Mouse (Mus musculus) frontal cortex, postnatal 10 days (tissue): ENCODE results near the gene Prr18.

Experiments
- DNase-seq, 2 experiments: peaks; one replicate each; pipeline ENCODE4 v3.0.0; 2022; ENCODE audit warnings: low spot score in 2 of 2, mixed read lengths in 1 of 2

Prr18 gene

GRCm38 (mm10) chr17:8340407-8341359 lies 3.4 kb downstream of the Prr18 start:
- peak; percentile 48 to 61 for DNase-seq

DNA sequence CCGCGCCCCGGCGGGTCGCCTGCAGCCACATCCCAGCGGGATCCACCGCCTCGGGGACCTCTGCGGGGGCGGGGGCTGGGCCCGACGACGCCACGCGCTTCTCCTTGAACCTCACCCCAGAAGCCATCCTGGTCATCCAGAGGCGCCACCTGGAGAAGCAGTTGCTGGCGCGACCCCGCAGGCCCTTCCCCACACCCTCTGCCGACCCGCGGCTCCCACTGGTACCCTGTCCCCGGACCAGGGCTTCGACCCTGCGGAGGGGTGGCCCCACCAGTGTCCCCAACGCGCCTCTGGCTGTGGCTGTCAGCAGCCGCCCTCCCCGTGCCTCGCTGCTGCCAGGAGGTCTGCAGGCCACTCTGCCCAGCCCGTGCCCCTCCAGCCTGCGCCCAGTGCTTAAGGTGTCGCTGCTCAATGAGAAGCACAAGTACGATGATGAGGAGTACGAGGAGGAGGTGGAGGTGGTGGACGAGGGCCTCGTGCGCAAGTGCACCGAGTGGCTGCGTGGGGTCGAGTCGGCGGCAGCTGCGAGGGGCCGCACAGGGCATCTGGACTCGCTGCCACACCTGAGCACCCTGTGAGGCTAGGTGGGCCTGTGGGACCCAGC lies 4.2 kb downstream of the Prr18 start:
- peak in 1 of 2 experiments; percentile 51 for DNase-seq

GRCm38 (mm10) chr17:8342706-8343105 lies 5.4 kb downstream of the Prr18 start:
- DNase-seq, result no peak

GRCm38 (mm10) chr17:8343416-8343815 lies 6.2 kb downstream of the Prr18 start:
- no peak for DNase-seq

DNA sequence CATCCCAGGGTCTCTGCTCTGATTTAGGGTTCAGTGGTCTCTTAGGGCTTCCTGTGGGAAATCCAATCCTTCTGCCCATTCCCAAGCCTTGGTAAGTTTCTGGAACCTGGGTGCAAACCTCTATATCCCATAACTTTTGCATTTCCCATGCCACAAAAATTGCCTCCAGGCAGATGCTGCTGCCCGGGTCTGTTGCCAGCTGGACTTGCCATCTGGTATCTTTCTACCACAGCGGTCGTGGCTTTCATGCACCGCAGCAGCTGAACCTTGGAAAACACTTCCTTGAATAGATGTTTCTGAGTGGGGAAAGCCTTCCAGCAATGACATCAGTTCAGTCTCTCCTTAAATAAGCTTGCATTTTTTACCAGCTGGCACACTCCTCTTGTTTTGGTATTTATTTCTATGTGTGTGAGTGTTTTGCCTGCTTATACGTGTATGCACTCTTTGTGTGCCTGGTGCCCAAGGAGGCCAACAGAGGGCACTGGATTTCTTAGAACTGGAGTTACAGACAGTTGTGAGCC lies 10.6 kb downstream of the Prr18 start:
- DNase-seq, result no peak

DNA sequence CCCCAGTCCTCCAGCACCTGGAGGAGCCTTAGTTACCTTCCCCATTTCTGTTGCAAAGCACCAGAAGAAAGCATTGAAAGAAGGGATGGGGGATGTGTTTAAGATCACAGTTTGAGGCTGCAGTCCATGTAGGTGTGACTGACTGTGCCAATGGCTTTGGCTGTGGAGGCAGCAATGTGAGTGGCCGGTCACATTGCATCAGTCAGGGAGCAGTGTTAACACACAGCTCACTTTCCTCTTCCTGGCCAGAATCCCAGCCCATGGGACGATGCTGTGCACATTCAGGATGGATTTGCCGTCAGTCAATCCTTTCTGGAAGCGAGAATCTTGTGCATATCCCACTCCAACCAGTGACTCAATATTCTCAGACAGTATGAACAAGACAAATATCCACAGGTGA lies 11.7 kb downstream of the Prr18 start:
- no peak for DNase-seq

- no peak for DNase-seq
These were observed 13.8 kb downstream of the Prr18 start for GRCm38 (mm10) chr17:8351088-8351487.

DNA sequence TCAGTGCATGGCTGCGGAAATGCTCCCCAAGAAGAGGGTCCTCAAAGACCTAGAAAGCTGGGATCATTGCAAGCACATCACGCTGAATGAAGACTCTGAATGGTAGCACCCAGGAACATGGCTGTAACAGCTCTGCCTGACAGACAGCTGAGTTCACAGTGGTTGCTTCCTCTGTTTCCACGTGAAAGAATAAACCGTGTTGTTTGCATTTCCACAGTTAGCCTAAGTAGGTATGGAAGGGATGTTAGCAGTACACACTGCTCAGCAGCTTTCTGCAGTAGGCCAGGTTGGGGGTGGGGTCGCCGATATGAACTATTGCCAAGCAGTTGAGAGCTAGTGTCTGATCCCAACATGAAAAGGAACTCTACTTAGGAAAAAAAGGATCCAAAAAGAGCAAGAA lies 18.4 kb downstream of the Prr18 start, which contains the start of gene T2:
Gene T2, plus strand, starts transcription at position 301 of the 400 bp plus-strand sequence.
- DNase-seq, result no peak

DNA sequence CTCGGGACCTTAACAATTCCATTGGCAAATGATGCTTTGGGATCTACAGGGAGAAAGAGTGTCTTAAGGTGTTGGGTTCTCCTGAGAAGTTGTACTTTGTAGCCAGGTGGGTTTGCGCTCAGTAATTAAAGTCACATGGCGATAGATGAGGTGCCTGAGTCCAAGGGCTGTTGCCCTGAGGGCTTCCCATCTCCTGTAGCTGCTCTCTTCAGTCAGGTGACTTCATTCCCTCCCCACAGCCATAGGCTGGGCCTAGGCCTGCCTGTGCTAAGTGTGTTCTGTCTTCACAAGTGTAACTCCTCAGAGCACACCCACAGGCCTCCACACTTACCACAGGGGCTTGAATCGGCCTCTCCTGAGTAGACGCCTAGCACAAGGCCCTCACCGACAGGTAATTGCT lies 20.2 kb downstream of the Prr18 start:
- DNase-seq, result no peak

DNA sequence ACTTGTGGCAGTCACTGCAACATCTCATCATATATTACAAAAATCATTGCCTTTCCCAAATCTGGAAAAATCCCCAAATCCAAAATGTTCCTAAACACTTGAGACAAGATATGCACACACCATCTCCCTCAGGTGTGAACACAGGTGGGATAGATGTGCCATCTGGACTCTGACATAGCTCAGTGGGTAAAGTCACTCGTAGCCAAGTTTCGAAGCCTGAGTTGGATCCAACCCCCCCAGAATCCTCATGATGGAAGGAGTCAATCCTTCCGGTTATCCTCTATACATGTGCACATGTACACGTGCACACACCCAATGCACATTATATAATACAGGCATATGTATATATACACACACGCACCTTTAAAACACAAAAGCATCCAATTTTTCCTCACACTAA lies 23.6 kb downstream of the Prr18 start:
- no peak for DNase-seq

DNA sequence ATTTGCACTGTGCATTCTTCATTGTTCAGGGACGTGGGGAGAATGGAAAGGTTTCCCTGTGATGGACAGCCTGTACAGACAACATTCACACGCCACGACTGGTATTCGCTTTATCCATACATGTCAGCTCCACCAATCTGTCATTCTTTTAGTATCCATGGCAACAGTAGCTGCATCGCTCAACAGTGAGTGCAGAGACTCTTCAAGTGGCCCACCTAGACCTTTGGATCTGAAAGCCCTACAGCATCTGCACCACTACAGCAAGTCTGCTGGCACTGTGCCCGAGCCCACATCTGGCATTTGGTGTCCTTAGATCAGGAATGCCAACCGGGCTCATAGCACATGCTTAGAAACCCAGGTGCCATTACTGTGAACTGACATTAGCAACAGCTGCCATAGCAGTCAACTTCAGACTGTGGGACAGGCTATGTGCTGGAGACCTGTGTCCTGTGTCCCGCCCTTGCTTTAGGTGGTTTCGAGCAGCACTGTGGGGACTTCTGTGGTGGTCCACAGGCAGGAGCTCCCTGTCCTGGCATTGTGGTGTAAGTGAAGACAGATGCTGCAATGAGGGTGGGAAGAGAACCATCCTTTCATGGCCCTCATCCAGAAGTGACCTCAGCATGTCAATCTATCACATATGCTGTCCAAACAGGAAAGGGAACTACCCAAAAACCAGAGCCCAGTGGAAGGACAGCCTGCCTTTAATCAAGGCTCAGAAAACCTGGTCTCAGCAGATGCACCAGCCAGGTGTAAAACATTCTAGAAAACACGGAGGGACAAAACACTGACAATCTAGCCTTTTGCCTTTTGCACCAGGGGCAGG lies 24.2 kb downstream of the Prr18 start:
- no peak for DNase-seq

DNA sequence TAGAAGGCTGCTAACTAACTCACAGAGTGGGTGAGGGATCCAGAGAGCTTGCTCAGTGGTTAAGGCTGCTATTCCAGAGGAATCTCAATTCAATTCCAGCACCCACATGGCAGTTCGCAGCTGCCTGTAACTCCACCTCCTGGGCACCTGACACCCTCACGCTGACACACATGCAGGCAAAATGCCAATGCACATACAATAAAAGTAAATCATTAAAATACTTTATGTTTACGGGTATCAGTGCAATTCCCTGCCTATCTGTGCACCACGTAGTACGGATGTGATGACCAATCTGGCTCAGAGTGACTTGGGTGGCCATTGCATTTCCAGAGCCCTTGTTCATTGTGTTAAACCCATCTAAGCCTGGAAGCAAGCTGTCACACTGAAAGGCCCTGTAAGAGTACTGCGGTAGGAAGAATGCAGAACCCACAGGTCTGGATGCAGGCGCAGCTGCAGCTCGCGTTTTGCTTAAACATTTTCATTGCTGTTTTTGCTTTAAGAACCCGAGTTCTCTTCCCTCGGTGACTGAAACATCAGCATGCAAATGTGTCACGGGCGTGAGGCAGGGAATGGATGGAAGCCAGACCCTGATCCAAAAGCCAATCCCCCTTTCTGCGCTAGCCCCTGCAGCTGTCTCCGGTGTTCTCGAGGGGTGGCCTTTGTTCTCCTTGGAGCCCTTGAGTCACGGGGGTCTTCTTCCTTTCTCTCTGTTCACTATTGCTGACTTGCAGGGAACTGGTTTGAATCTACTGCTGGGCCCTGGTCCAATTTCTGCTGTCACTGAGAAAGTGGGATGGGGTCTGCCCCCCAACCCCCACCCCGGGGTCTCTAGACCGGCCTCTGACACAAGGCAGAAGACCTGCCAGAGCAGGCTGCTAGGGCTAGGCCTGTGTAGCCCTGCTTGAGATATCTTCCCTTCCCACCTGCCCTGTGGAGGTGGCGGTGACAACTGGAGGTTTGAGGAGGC lies 30.5 kb downstream of the Prr18 start:
- DNase-seq, result peak; percentile 51 to 73

- peak; percentile 59 to 71 for DNase-seq
These were observed 31.3 kb downstream of the Prr18 start for GRCm38 (mm10) chr17:8368570-8368969.

GRCm38 (mm10) chr17:8369171-8369570 lies 31.9 kb downstream of the Prr18 start:
- no peak for DNase-seq

DNA sequence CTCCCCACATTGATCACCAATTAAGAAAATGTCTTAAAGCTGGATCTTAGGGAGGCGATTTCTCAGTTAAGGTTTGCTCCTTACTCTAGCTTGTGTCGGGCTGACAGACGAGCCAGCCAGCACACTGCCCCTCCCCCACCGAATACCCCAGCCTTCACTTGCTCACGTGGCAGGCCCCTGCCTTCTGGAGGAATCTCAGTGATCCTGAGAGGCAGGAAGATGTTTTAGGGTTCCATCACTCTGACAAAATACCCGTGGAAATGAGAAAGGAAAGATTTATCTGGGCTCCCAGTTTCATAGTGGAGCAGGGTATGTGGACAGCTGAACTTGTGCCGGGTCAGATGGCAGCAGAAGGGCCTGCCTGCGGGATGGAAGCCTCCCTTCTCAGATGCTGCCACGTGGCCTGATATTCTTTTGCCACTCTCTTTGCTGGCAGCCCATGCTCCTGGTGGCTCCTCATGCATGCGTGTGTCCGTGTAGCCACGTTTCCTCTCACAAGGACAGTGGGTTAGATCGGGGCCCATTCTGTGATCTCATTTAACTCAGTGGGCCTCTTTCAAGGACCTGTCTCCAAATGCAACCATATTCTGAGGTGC lies 33.5 kb downstream of the Prr18 start:
- DNase-seq, result no peak

GRCm38 (mm10) chr17:8371834-8372233 lies 34.6 kb downstream of the Prr18 start:
- peak; percentile 82 to 86 for DNase-seq

- DNase-seq, result peak; percentile 67 to 78
These were observed 35.2 kb downstream of the Prr18 start for GRCm38 (mm10) chr17:8372286-8373046.

GRCm38 (mm10) chr17:8377298-8377697 lies 40.0 kb downstream of the Prr18 start:
- no peak for DNase-seq

DNA sequence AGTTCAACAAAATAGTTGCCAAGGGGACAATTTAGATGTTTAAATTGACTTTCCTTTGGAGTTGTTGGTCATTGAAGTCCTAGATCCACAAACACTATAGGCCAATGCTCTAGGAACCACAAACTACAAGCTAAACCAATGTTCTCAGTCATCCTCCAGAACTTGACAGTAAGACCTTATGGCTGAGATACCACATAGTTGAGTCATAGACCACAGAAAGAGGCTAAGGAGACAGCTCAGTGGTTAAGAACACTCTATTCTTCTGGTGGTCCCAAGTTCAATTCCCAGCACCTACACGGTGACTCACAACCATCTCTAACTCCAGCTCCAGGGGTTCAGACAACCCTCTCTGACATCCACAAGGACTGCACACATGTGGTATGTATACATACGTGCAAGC lies 48.2 kb downstream of the Prr18 start:
- no peak for DNase-seq
